Mouse (Mus musculus) small intestine, adult 2 months (tissue): ENCODE measurements around the gene Nav1.

ENCODE experiments used
- CTCF ChIP-seq: fragments of 200-500 bp; IDR thresholded peaks from 2 replicates; pipeline ENCODE4 v1.5.1; 2012; ENCODE audit warnings: low read depth, mild to moderate bottlenecking, control low read depth, inconsistent platforms, low read length, moderate library complexity, mixed read lengths; ENCODE audit not compliant: insufficient replicate concordance, insufficient read length; ENCODE audit errors: extremely low read depth
- POLR2A ChIP-seq: fragments of 200-500 bp; IDR thresholded peaks from 2 replicates; pipeline ENCODE4 v1.6.1; 2012; ENCODE audit warnings: low read depth, mild to moderate bottlenecking, control low read depth, inconsistent platforms, low read length, moderate library complexity

GRCm38 (mm10) chr1:135481656-135482055, 125.4 kb downstream of the Nav1 start:
- TF ChIP-seq CTCF, result no peak
- TF ChIP-seq POLR2A, result no peak
